Mouse (Mus musculus): ENCODE measurements around the gene Ccdc105. TPM values are rescaled to one million over a fixed set of nuclear protein-coding genes. Genes with fewer than 3 reads are reported as not detected.

The Ccdc105 gene
- not detected for total RNA-seq (2021)
- long read RNA-seq, experiment 1: 0 reads
- long read RNA-seq, experiment 2: 0 reads

DNA sequence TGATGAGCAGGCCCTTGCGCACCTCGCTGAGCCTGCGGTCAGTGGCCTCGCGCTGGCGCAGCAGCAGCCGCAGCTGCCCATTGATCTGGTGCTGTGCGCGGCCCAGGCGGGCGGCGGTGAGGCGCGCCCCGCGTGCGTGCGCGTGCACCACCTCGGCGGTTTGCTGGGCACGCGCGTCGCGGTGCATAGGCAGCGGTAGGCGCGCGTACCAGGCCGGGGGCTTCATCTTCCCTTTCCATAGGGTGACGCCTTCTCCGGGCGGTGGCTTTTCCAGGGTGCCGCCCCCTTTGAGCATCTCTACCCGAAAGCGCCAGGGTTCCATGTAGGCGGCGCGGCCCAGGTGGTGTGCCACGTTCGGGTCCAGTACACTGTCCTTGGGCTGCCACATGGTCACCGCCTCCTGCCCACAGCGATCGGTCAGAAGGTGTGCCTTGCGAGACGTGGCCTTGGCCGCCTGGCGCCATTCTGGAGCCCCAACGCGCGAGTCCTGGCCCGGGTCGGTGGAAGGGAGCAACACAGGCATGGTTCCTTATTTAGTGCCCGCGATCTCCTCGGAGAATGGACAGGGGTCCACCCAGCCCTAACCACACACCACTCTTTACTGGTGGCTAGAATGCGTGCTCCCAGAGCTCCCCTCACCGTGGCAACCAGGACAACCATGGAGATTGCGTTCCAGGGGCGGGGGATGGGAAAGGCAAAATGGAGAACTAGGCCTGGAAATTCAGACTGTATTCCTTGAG lies at the start of gene Ccdc105:
TSS of gene Ccdc105 (minus strand) at position 614 of the 740 bp plus-strand sequence.
- peak; percentile 47 for DNase-seq
- Histone ChIP-seq H3K4me3 (peak within 1 kb of the TSS; percentile 73), H3K27ac (peak within 1 kb of the TSS; percentile 24; the same call in 1 of the 2 replicates)
- intact Hi-C loops (cut with DNase I): no loop called here
- no peak for TF ChIP-seq CTCF (IDR thresholded peaks at IDR 0.05)

DNA sequence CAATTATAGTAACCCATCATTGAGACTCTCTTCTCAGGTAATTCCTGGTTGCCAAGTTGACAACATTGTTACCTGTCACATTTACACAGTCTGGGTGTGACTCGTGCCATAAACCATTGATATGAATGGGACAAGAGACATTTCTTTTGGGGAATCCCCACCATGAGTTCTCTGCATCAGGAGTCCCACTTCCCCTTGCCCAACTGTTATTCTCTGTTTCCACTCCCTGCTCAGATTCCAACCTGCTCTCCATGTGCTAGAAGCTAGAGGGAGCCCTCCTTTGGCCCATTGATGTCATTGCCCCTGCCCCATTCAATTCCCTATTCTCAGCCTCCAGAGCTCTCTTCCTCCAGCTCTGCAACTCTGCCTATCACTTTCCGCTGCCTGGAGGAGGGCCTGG lies 48.6 kb upstream of the Ccdc105 start:
- H3K4me3 ChIP-seq: no peak overlapping the region
- intact Hi-C loops (cut with DNase I): no loop called here
- H3K27ac ChIP-seq: no peak overlapping the region
- no peak for DNase-seq
- TF ChIP-seq CTCF (IDR thresholded peaks at IDR 0.05): no peak

DNA sequence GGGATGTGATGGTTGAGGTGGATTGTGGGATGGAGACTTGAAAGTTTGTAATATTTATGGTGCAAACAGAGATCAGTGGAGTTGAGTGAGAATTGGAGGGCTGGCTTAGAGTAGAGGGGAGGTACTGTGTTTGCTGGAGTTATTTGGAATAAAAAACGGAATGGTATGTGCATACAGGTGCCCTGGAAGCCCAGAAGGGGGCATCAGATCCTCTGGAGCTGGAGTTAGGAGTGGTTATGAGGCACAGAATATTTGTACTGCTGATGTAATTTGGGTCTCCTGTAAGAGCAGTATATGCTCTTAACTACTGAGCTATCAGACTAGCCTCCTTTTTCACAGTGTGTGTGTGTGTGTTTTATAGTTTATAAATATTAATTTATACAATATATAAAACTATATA lies 37.7 kb upstream of the Ccdc105 start:
- Histone ChIP-seq H3K4me3 (no peak overlapping the region), H3K27ac (no peak overlapping the region)
- DNase-seq: no peak
- intact Hi-C loops (cut with DNase I): no loop called here
- no peak for TF ChIP-seq CTCF (IDR thresholded peaks at IDR 0.05)

DNA sequence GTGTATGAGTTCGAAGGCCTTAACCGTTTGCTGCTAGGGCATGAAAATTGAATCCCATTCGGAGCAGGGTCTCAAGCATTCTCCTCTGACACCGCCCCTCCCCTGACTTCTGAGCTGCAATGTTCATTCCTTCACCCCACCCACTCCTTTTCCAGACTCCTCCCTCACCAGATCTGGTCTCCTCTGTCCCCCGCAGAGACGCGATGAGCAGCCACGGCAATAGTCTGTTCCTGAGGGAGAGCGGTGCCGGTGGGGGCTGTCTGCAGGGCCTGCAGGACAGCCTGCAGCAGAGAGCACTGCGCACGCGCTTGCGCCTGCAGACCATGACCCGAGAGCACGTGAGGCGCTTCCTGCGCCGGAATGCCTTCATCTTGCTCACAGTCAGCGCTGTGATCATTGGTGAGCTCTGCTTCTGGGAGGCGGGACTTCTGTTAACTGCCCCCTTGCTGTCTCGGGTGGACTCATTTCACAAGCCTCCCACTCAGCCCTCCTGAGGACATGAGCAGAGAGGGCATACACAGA lies 34.8 kb upstream of the Ccdc105 start:
- Histone ChIP-seq H3K27ac (peak overlapping the region; percentile 68), H3K4me3 (peak overlapping the region; percentile 76)
- DNase-seq: peak; percentile 78
- no peak for TF ChIP-seq CTCF (IDR thresholded peaks at IDR 0.05)
- intact Hi-C loops (cut with DNase I): no loop called here

DNA sequence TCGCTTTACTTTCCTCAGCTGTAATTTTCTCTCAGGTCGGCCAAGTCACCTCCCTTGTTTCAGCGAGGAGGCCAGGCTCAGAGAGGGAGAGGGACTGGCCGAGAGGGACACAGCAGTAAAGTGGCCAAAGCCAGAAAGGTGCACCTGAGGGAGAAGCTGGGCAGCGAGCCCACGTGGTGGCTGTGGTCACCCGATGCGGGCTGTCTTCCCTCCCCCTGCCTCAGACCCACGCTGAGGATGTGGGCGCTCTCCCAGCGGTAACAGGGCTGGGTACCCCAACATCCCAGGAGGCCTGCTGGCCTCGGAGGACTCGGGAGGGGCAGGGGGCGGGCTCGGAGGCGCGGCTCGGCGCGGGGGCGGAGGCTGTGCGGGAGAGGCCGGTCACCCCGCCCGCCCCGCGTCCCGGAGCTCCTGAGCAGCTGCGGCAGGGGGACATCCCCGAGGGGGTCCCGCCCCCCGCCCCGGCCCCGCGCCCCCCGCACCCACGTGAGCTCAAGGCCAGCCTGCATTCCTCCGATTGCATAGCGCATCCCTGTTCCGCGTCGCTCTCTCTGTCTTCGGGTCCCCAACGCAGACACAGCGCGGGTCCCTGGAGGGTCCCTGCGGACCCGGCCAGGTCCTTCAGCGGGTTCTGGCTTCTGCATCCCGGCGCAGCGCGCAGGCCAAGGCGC lies 27.3 kb upstream of the Ccdc105 start, which contains the start of gene Slc1a6:
TSS of gene Slc1a6 (plus strand) at position 516 of the 671 bp plus-strand sequence.
- H3K27ac ChIP-seq: 0 out of 2 replicates have a peak within 1 kb of the TSS, but pooled peaks have one; percentile 12
- no peak for TF ChIP-seq CTCF (IDR thresholded peaks at IDR 0.05)
- intact Hi-C loops (cut with DNase I): no loop called here
- DNase-seq: peak; percentile 41
- H3K4me3 ChIP-seq: peak within 1 kb of the TSS; percentile 72

DNA sequence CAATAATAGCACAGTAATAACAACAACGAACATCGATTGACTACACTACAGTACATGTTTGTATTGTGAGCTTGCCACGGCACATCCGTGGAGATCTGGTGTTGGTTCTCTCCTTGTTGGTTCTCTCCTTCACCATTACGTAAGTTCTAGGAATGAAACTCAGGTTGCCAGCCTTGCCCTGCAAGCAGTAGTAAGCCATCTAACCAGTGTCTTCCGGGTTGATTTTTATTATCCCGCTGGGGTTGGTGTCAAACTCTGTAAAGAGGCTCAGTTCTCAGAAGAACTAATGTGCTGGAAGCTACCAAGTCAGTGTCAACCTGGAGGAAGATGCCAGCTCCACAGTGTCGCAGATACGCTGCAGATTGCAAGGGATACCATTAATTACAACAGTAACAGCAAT lies 26.7 kb upstream of the Ccdc105 start:
- Histone ChIP-seq H3K27ac (no peak overlapping the region), H3K4me3 (peak overlapping the region; percentile 72)
- intact Hi-C loops (cut with DNase I): no loop called here
- TF ChIP-seq CTCF (IDR thresholded peaks at IDR 0.05): no peak
- no peak for DNase-seq

DNA sequence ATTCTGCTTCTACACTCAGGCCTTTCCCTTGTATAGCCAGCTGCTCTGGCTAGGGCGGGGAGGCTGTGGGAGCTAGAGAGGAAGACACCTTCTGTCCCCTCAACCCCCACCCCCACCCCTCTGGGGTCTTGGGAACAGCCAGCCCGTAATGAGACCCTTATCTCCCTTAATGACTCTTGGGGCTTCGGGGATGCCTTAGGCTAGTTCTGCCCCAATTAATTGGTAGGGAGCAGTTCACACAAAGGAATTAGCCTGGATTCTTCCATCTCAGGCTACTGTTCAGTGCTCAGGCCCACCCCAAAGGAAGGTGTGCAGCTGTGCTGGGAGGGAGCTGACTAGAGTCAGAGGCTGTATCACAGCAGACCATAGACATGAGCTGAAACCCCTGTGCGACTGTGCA lies 23.0 kb upstream of the Ccdc105 start:
- Histone ChIP-seq H3K4me3 (no peak overlapping the region), H3K27ac (no peak overlapping the region)
- intact Hi-C loops (cut with DNase I): no loop called here
- DNase-seq: no peak
- TF ChIP-seq CTCF (IDR thresholded peaks at IDR 0.05): no peak

DNA sequence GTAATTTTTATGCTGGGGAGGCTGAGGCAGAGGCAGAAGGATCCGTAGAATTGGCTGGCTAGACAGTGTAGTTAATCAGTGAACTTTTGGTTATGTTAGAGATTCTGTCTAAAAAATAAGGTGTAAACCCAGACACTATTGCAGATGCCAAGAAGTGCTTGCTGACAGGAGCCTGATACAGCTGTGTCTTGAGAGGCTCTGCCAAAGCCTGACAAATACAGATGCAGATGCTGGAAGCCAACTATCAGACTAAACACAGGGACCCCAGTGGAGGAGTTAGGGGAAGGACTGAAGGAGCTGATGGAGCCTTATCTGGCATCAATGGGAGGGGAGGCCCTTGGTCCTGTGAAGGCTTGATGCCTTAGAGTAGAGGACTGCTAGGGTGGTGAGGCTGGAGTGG lies 12.7 kb upstream of the Ccdc105 start:
- Histone ChIP-seq H3K4me3 (no peak overlapping the region), H3K27ac (no peak overlapping the region)
- no peak for DNase-seq
- no peak for TF ChIP-seq CTCF (IDR thresholded peaks at IDR 0.05)
- intact Hi-C loops (cut with DNase I): no loop called here

DNA sequence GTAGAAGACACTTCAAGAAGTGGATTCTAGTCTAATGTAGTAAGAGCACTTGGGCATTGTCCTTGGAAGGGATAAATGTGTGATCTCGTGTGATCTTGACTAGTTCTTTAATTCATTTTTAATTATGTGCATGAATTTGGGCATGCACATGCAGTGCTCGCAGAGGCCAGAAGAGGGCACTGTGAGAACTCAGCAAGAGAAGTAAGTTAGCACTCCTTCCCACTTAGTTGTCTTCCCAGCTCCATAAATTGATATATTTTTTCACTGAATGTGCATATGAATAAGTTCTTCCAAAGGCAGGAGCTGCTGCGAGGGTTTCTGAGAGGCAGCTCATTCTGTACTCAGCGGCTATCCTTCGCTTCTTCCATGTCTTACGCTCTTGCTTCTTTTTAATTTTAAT lies 3.2 kb upstream of the Ccdc105 start:
- no peak overlapping the region for H3K4me3 ChIP-seq
- TF ChIP-seq CTCF (IDR thresholded peaks at IDR 0.05): peak; percentile 94
- intact Hi-C loops (cut with DNase I): loop anchor here (1.0 kb wide), 1 partner anchor 360 kb away; no protein-coding TSS in a partner anchor
- peak; percentile 56 for DNase-seq
- no peak overlapping the region for H3K27ac ChIP-seq

DNA sequence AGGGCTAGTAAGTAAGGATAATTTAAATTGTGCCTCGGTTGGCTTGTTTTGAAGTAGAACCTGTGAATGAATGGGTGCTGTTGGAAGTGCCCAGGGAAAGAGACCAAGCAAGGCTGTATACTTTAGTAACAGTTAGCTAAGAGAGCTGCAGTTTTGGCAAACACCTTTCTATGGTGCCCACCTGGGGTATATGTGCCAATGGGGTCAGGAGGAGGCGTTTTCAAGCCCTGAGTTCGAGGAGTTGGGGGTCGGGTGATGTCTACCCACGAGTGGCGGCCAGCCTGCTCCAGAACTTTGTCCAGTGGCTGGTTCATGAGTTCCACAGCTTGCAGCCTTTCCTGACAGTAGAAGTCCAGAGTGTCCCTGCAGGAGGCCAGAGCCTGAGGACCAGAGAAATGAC lies 3.9 kb downstream of the Ccdc105 start:
- no peak for DNase-seq
- intact Hi-C loops (cut with DNase I): no loop called here
- no peak overlapping the region for H3K4me3 ChIP-seq
- no peak for TF ChIP-seq CTCF (IDR thresholded peaks at IDR 0.05)
- no peak overlapping the region for H3K27ac ChIP-seq

DNA sequence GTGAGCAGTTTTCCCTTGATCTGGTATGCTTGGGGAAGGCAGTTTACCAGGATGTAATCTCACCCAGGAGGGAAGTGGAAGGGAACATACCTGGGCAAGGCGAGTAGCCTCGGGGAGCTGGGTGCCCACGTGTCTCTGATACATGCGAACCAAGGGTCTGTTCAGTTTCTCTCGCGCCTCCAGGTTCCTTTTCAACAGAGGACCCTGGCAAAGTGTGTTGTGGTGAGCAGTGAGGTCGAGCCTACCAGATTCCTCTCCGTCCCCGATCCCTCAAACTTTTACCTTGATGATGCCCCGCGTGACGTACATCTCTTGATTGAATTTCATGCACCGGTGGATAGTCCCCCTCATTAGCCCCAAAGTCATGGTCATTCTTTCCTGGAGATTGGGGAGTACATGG lies 4.7 kb downstream of the Ccdc105 start:
- Histone ChIP-seq H3K4me3 (no peak overlapping the region), H3K27ac (no peak overlapping the region)
- DNase-seq: no peak
- intact Hi-C loops (cut with DNase I): no loop called here
- TF ChIP-seq CTCF (IDR thresholded peaks at IDR 0.05): no peak

DNA sequence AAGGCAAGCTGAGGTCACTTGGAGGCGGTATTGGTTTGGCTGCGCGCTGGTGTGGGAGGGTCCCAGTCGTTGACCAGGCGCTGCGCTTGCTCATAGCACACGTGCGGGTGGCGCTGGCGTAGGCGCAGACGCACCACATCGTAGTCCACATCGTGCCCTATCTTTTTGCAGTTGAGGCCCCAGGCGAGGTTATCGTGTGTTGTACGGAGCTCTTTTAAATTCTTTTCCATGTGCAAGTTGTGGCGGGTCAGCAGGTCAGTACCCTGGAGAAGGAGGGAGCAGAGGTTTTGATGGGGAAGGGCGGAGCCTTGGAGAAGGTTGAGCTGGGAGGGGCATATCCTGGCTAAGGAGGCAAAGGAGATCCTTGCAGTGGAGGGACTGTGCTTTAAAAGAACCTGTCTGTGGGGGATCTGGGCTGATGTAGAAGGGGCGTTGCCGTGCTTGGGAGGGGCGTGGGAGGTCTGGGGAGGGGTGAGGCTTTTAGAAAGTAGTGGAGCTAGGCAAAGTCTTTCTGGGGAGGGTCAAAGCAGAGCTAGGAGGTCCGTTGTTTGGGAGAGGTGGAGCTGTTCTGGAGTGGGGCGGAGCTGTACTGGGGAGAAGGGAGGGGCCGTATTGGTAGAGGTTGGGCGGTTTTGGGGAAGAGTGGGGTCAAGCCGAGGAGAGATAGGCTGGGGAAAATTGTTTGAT lies 5.7 kb downstream of the Ccdc105 start:
- peak overlapping the region; percentile 58 for H3K4me3 ChIP-seq
- DNase-seq: peak; percentile 24
- no peak overlapping the region for H3K27ac ChIP-seq
- TF ChIP-seq CTCF (IDR thresholded peaks at IDR 0.05): no peak
- intact Hi-C loops (cut with DNase I): no loop called here

Measured in gastrocnemius, adult 2 months (tissue).